Mouse (Mus musculus) T-helper 17 cell (primary cell): Measurements from ENCODE around the gene Senp5.

ENCODE experiments used
- in situ Hi-C, 2 experiments: fragments of 300-600 bp; cut with MboI, MseI; formaldehyde crosslinking; loops; 1 replicate in 1 of 2; 2 replicates in 1 of 2; pipeline ENCODE4 v1.15.1; 2025; ENCODE audit warnings: high pct_unique_total_duplicates in 2 of 2

Gene Senp5

GRCm38 (mm10) chr16:32002509-32003477 is at the start of gene Senp5:
Gene Senp5 (minus strand): TSS chr16:32003287.
- in situ Hi-C loops = no loop called here

GRCm38 (mm10) chr16:32042367-32042766 is 39.3 kb upstream of the Senp5 start:
- in situ Hi-C loops = no loop called here

- in situ Hi-C loops = no loop called here
Observed at GRCm38 (mm10) chr16:32019678-32020077, 16.6 kb upstream of the Senp5 start.

- in situ Hi-C loops = no loop called here
Observed at GRCm38 (mm10) chr16:32010330-32010729, 7.2 kb upstream of the Senp5 start.

- in situ Hi-C loops = no loop called here
Observed at GRCm38 (mm10) chr16:32009913-32010312, 6.8 kb upstream of the Senp5 start.

GRCm38 (mm10) chr16:32008529-32009293 is 5.6 kb upstream of the Senp5 start:
- in situ Hi-C loops = no loop called here

GRCm38 (mm10) chr16:32004731-32005130 is 1.6 kb upstream of the Senp5 start:
- in situ Hi-C loops = no loop called here

- in situ Hi-C loops = no loop called here
Observed at GRCm38 (mm10) chr16:31996371-31996770, 6.7 kb downstream of the Senp5 start.

- in situ Hi-C loops = no loop called here
Observed at GRCm38 (mm10) chr16:31993946-31994345, 9.1 kb downstream of the Senp5 start.

- in situ Hi-C loops = no loop called here
Observed at GRCm38 (mm10) chr16:31993195-31993594, 9.9 kb downstream of the Senp5 start.

GRCm38 (mm10) chr16:31992039-31992438 is 11.0 kb downstream of the Senp5 start:
- in situ Hi-C loops = no loop called here

- in situ Hi-C loops = loop anchor here in 1 of 2 experiments (5.0 kb wide), 1 partner anchor 51 kb away; no protein-coding TSS in a partner anchor
Observed at GRCm38 (mm10) chr16:31980946-31981345, 22.1 kb downstream of the Senp5 start.

GRCm38 (mm10) chr16:31979501-31979900 is 23.6 kb downstream of the Senp5 start:
- in situ Hi-C loops = no loop called here

GRCm38 (mm10) chr16:31975258-31975657 is 27.8 kb downstream of the Senp5 start:
- in situ Hi-C loops = no loop called here

- in situ Hi-C loops = no loop called here
Observed at GRCm38 (mm10) chr16:31963224-31963623, 39.9 kb downstream of the Senp5 start.

GRCm38 (mm10) chr16:31948345-31948774 is 54.7 kb downstream of the Senp5 start, which contains the start of the genes 0610012G03Rik and Ncbp2:
Gene 0610012G03Rik (minus strand): TSS chr16:31948494.
Gene Ncbp2 (plus strand): TSS chr16:31948513.
- in situ Hi-C loops = loop anchor here in 1 of 2 experiments (10.0 kb wide), 1 partner anchor 156 kb away; no protein-coding TSS in a partner anchor

- in situ Hi-C loops = loop anchor here in 1 of 2 experiments (10.0 kb wide), 1 partner anchor 157 kb away; no protein-coding TSS in a partner anchor
Observed at GRCm38 (mm10) chr16:31947901-31948316, 55.2 kb downstream of the Senp5 start.

GRCm38 (mm10) chr16:31947333-31947732 is 55.8 kb downstream of the Senp5 start:
- in situ Hi-C loops = loop anchor here in 1 of 2 experiments (10.0 kb wide), 1 partner anchor 157 kb away; no protein-coding TSS in a partner anchor

GRCm38 (mm10) chr16:31945986-31946385 is 57.1 kb downstream of the Senp5 start:
- in situ Hi-C loops = loop anchor here in 1 of 2 experiments (10.0 kb wide), 1 partner anchor 159 kb away; no protein-coding TSS in a partner anchor

GRCm38 (mm10) chr16:31945372-31945771 is 57.7 kb downstream of the Senp5 start:
- in situ Hi-C loops = loop anchor here in 1 of 2 experiments (10.0 kb wide), 1 partner anchor 159 kb away; no protein-coding TSS in a partner anchor

- in situ Hi-C loops = loop anchor here in 1 of 2 experiments (10.0 kb wide), 1 partner anchor 160 kb away; no protein-coding TSS in a partner anchor
Observed at GRCm38 (mm10) chr16:31944698-31945255, 58.3 kb downstream of the Senp5 start.
